Mouse (Mus musculus) forebrain, embryonic 12.5 days (tissue): Measurements from ENCODE around the gene Tmem215. TPM values are rescaled to one million over a fixed set of nuclear protein-coding genes. Genes with fewer than 3 reads are reported as not detected.
A peak's percentile ranks its signal among the peaks of the same experiment; 100 is the strongest.

Source experiments
- ATAC-seq: fragments of 200-750 bp; cut with Nextera tagmentation; 2 replicates; pipeline ENCODE4 v1.8.0; 2017; ENCODE audit warnings: moderate TSS enrichment; ENCODE audit not compliant: low FRiP score
- H3K27ac ChIP-seq: fragments of 300-500 bp; sonication (generic); 2 replicates; pipeline ENCODE4 v1.5.1; 2016; ENCODE audit warnings: mild to moderate bottlenecking
- H3K27me3 ChIP-seq: fragments of 300-500 bp; sonication (generic); 2 replicates; pipeline ENCODE4 v1.6.1; 2016; ENCODE audit warnings: mild to moderate bottlenecking
- H3K36me3 ChIP-seq: fragments of 300-500 bp; sonication (generic); replicated peaks from 2 replicates; pipeline ENCODE4 v1.6.1; 2016; ENCODE audit warnings: mild to moderate bottlenecking
- H3K4me1 ChIP-seq: fragments of 300-500 bp; sonication (generic); 2 replicates; pipeline ENCODE4 v1.6.1; 2016
- H3K4me2 ChIP-seq: fragments of 300-500 bp; sonication (generic); 2 replicates; pipeline ENCODE4 v1.6.1; 2016; ENCODE audit warnings: mild to moderate bottlenecking, moderate library complexity
- H3K4me3 ChIP-seq: fragments of 300-500 bp; sonication (generic); replicated peaks from 2 replicates; pipeline ENCODE4 v1.5.1; 2016; ENCODE audit warnings: mild to moderate bottlenecking
- H3K9ac ChIP-seq: fragments of 300-500 bp; sonication (generic); 2 replicates; pipeline ENCODE4 v1.6.1; 2016; ENCODE audit warnings: mild to moderate bottlenecking
- H3K9me3 ChIP-seq: fragments of 300-500 bp; sonication (generic); 2 replicates; pipeline ENCODE4 v1.6.1; 2016
- WGBS: fragments of 180-500 bp; shearing (Covaris S2); methylation state at CpG from one replicate; pipeline ENCODE4 v1.1.7; 2016; 5-methylcytosine and 5-hydroxymethylcytosine counted together
- polyA plus RNA-seq: library from polyadenylated mRNA; unstranded; fragments of >200 nt; fragmentation: Nextera tagmentation; extraction: Ambion mirVana; gene quantifications from 2 replicates; pipeline ENCODE4 v1.2.1, GENCODE M21; 2016

The Tmem215 gene
- polyA plus RNA-seq, 1 experiment from 2014 or later = 0.19 TPM

- H3K27ac ChIP-seq = no peak overlapping the region
- H3K4me1 ChIP-seq = no peaks in the 10 kb centered on the region
- no peak overlapping the region for H3K4me2 ChIP-seq
- H3K36me3 ChIP-seq = no peaks in the 10 kb centered on the region
- ATAC-seq = peak; percentile 27; the same call in 1 of the 2 replicates
- WGBS = 78% methylated on average over 11 of the region's 11 CpGs
- H3K9ac ChIP-seq = no peak overlapping the region
- H3K9me3 ChIP-seq = no peaks in the 10 kb centered on the region
- H3K4me3 ChIP-seq = no peak overlapping the region
- H3K27me3 ChIP-seq = no peaks in the 10 kb centered on the region
These were observed 28.0 kb downstream of the Tmem215 start for GRCm38 (mm10) chr4:40499812-40500591.

GRCm38 (mm10) chr4:40502459-40502858 is 30.5 kb downstream of the Tmem215 start:
- Histone ChIP-seq H3K9ac (no peak overlapping the region), H3K4me2 (no peak overlapping the region), H3K27ac (no peak overlapping the region), H3K4me3 (no peak overlapping the region), H3K27me3 (no peaks in the 10 kb centered on the region), H3K36me3 (no peaks in the 10 kb centered on the region), H3K9me3 (no peaks in the 10 kb centered on the region), H3K4me1 (no peaks in the 10 kb centered on the region)
- WGBS = 88% methylated on average over 3 of the region's 3 CpGs
- no peak for ATAC-seq

DNA sequence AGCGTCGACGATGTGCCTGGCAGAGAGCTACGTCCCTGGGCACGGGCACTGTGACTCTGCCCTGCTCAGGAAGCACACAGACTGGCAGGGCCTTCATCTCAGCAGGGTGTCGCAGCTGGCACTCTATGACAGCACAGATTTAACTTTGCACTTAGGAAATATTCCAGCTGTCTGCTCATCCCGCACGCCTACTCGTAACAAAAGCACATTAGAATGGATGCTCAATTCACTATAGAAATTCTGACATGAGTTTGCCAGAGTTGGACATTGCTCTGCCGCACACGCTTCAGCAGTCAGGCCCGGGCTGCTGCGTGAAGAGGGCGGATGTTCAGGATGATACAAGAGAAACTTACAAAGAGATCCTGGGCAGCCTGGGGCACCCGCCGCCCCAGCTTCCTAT is 37.6 kb downstream of the Tmem215 start:
- Histone ChIP-seq H3K36me3 (no peaks in the 10 kb centered on the region), H3K4me1 (no peaks in the 10 kb centered on the region), H3K9me3 (no peaks in the 10 kb centered on the region), H3K27me3 (no peaks in the 10 kb centered on the region), H3K27ac (no peak overlapping the region), H3K4me2 (no peak overlapping the region), H3K9ac (no peak overlapping the region), H3K4me3 (no peak overlapping the region)
- 82% methylated on average over 16 of the region's 16 CpGs for WGBS
- ATAC-seq = 0 out of 2 replicates have a peak, but pooled peaks have one; percentile 11

GRCm38 (mm10) chr4:40513235-40513634 is 41.3 kb downstream of the Tmem215 start:
- 85% methylated on average over 2 of the region's 2 CpGs for WGBS
- Histone ChIP-seq H3K27me3 (no peaks in the 10 kb centered on the region), H3K27ac (no peak overlapping the region), H3K4me1 (no peaks in the 10 kb centered on the region), H3K9me3 (no peaks in the 10 kb centered on the region), H3K9ac (no peak overlapping the region), H3K36me3 (no peaks in the 10 kb centered on the region), H3K4me3 (no peak overlapping the region), H3K4me2 (no peak overlapping the region)
- ATAC-seq = no peak

DNA sequence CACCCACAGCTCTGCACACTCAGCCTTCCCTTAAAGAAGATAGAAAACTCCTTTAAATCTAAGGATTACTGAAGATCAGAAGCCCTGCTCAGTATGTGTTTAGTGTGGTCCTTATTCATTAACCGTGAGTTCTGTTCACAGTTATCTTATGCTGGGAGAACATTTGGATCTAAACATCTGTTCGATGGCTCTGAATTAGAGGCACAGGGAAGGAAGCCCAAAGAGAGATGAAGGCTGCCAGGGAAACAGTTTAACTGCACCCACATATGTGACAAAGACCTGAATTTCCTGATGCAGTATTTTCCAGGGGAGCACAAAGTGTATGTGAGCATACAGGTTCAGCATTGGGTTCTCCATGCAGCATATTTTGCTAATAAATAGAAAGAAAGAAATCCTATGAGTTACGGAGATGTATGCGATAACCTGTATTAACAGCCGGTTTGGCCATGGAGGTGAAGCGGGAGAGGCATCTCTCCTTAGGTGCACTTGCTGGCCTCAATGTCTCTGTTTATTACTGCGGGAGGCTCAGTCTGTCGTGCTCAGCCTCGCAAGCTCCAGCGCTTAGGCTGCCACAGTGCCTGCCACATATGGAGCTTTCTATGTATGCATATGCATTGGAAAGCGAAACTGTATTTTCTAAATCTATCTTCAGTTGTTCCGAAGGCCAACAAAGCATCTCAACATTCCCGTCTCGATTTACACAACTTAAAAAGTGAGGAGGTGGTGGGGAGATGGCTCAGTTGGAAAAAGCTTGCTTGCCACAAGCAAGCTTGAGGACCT is 46.8 kb downstream of the Tmem215 start:
- Histone ChIP-seq H3K9ac (no peak overlapping the region), H3K4me1 (no peaks in the 10 kb centered on the region; the same call in 1 of the 2 replicates), H3K36me3 (no peaks in the 10 kb centered on the region), H3K4me3 (no peak overlapping the region), H3K27me3 (no peaks in the 10 kb centered on the region), H3K9me3 (peaks cover 9% of the 10 kb centered on the region), H3K4me2 (no peak overlapping the region), H3K27ac (no peak overlapping the region)
- ATAC-seq = no peak
- WGBS = 94% methylated on average over 14 of the region's 14 CpGs

Other genes starting within 250 kb of the Tmem215 start
- gene Ddx58, start 232.4 kb upstream of the Tmem215 start, polyA plus RNA-seq = 2.7 and 4.2 TPM in 2 replicates
- 32.7 and 35.3 TPM in 2 replicates for gene Smim27, start 202.6 kb upstream of the Tmem215 start, polyA plus RNA-seq
- 51.4 and 53.7 TPM in 2 replicates for gene Topors, start 202.3 kb upstream of the Tmem215 start, polyA plus RNA-seq
- gene Ndufb6, start 192.8 kb upstream of the Tmem215 start, polyA plus RNA-seq = 272 and 275 TPM in 2 replicates
- 46.9 and 47.3 TPM in 2 replicates for gene Aptx, start 231.0 kb downstream of the Tmem215 start, polyA plus RNA-seq
- gene Dnaja1, start 250.0 kb downstream of the Tmem215 start, polyA plus RNA-seq = 669 and 704 TPM in 2 replicates